10 mouse cellular contexts compared by ENCODE assay signal in the genomic region with DNA sequence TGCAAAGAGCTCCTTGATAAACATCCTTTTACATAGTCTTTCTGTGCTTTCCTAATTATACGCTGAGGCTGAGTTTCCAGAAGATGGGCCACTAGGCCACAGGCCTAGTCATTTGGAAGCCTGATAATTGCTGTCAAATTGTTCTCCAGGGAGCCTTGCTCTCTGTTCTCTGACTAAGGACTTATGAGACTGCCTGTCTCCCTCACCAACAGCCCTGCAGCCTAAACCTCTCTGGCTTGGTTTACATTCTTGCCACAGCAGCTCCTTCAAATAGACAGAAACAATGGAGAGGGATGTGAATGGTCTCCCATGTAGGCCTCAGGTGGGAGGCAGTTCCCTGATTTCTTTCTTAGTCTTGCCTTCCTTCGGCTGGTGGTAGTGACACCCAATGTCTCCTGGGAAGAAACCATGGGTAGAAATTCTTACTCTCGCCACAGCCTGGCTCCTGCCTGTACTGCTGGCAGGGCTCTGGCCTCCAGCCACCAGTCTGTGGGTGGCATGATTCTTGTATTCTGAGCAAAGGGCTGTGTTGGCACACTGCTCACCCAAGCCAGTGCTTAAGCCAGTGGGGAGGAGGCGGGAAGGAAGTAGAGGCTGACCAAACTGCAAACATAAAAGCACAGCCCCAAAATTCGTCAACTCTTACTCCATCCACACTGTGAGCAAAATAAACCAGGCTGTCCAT.
DNase-seq lines count a peak whose midpoint lies in the region; ATAC-seq and TF ChIP-seq lines count a peak whose summit lies in the region.
"Had no signal": no experiment of that assay in that cellular context is flagged by ENCODE, and none has a peak within 500 bp of the region (broad histone marks: within the 10 kb centered on the region; RNA-seq: fewer than 3 reads in every experiment).

No protein-coding gene starts in this region.

- H3K36me3 ChIP-seq in hindbrain, embryonic 11.5 days (ENCODE audit: control insufficient read depth, insufficient read depth, low read length): no peaks in the 10 kb centered on the region
- no peaks in the 10 kb centered on the region for H3K36me3 ChIP-seq in hindbrain, embryonic 10.5 days
- no peaks in the 10 kb centered on the region for H3K36me3 ChIP-seq in forebrain, embryonic 14.5 days (ENCODE audit: control insufficient read depth, insufficient read depth, low read length)
- no peaks in the 10 kb centered on the region for H3K36me3 ChIP-seq in liver, embryonic 11.5 days (ENCODE audit: control insufficient read depth, insufficient read depth, low read length)
- H3K36me3 ChIP-seq: embryonic facial prominence, embryonic 13.5 days; liver, embryonic 15.5 days had no signal

- no peak overlapping the region for H3K27ac ChIP-seq in hindbrain, embryonic 11.5 days (ENCODE audit: low read depth, low read length)
- no peak overlapping the region for H3K27ac ChIP-seq in hindbrain, embryonic 10.5 days
- H3K27ac ChIP-seq in forebrain, embryonic 14.5 days (ENCODE audit: low read depth, low read length): no peak overlapping the region
- peak overlapping the region; percentile 20; the same call in 1 of the 2 replicates for H3K27ac ChIP-seq in olfactory bulb, adult 2 months (ENCODE audit: insufficient read depth, low read depth, low read length)
- no peak overlapping the region for H3K27ac ChIP-seq in liver, embryonic 11.5 days (ENCODE audit: low read depth, low read length)
- H3K27ac ChIP-seq: embryonic facial prominence, embryonic 13.5 days; liver, embryonic 15.5 days had no signal

- 0 out of 2 replicates have a peak, but pooled peaks have one; percentile 38 for ATAC-seq in hindbrain, embryonic 11.5 days (ENCODE audit: low FRiP score)
- ATAC-seq in forebrain, embryonic 14.5 days: peak; percentile 92
- ATAC-seq in liver, embryonic 11.5 days (replicated peaks; ENCODE audit: low FRiP score): no peak

- H3K4me2 ChIP-seq in hindbrain, embryonic 11.5 days (replicated peaks; ENCODE audit: low read depth, low read length): no peak overlapping the region
- H3K4me2 ChIP-seq in forebrain, embryonic 14.5 days (ENCODE audit: low read length): no peak overlapping the region
- H3K4me2 ChIP-seq in liver, embryonic 11.5 days: no peak overlapping the region
- H3K4me2 ChIP-seq: embryonic facial prominence, embryonic 13.5 days; liver, embryonic 15.5 days had no signal

- no peak for TF ChIP-seq POLR2A in olfactory bulb, adult 2 months (IDR thresholded peaks at IDR 0.05; ENCODE audit: insufficient read depth, low read depth, low read length)

- 88% methylated on average over 5 of the region's 5 CpGs for WGBS in hindbrain, embryonic 11.5 days
- WGBS in hindbrain, embryonic 10.5 days: 81% methylated on average over 5 of the region's 5 CpGs
- WGBS in forebrain, embryonic 14.5 days: 41% methylated on average over 5 of the region's 5 CpGs
- 48% methylated on average over 5 of the region's 5 CpGs for WGBS in olfactory bulb, adult 2 months
- WGBS in liver, embryonic 11.5 days: 77% methylated on average over 5 of the region's 5 CpGs

- no peaks in the 10 kb centered on the region for H3K27me3 ChIP-seq in hindbrain, embryonic 11.5 days (ENCODE audit: control insufficient read depth, insufficient read depth, low read length)
- no peaks in the 10 kb centered on the region for H3K27me3 ChIP-seq in hindbrain, embryonic 10.5 days (ENCODE audit: insufficient read depth, poor library complexity, severe bottlenecking)
- no peaks in the 10 kb centered on the region for H3K27me3 ChIP-seq in forebrain, embryonic 14.5 days (replicated peaks; ENCODE audit: control insufficient read depth, insufficient read depth, low read length)
- no peaks in the 10 kb centered on the region for H3K27me3 ChIP-seq in liver, embryonic 11.5 days (replicated peaks; ENCODE audit: control insufficient read depth, insufficient read depth, low read length)
- H3K27me3 ChIP-seq: embryonic facial prominence, embryonic 13.5 days; liver, embryonic 15.5 days had no signal

- no peaks in the 10 kb centered on the region for H3K9me3 ChIP-seq in hindbrain, embryonic 11.5 days (ENCODE audit: control insufficient read depth, low read length)
- H3K9me3 ChIP-seq in hindbrain, embryonic 10.5 days: peaks cover 3% of the 10 kb centered on the region
- no peaks in the 10 kb centered on the region for H3K9me3 ChIP-seq in forebrain, embryonic 14.5 days (replicated peaks; ENCODE audit: control insufficient read depth, low read length)
- no peaks in the 10 kb centered on the region for H3K9me3 ChIP-seq in liver, embryonic 11.5 days (ENCODE audit: control insufficient read depth, low read length)
- H3K9me3 ChIP-seq: embryonic facial prominence, embryonic 13.5 days; liver, embryonic 15.5 days had no signal

- DNase-seq in hindbrain, embryonic 11.5 days (ENCODE audit: low spot score): no peak
- DNase-seq in hindbrain, embryonic 10.5 days (ENCODE audit: low spot score): no peak
- DNase-seq in adrenal gland, adult 8-10 months: peak; percentile 24
- DNase-seq in forebrain, embryonic 14.5 days (ENCODE audit: low spot score): peak; percentile 78
- DNase-seq in layer of hippocampus, adult 9-11 months: peak; percentile 79
- no peak for DNase-seq in liver, embryonic 11.5 days (ENCODE audit: low spot score)
- no peak for DNase-seq in thymus, postnatal 36 days

- H3K9ac ChIP-seq in hindbrain, embryonic 11.5 days (ENCODE audit: low read depth, low read length): no peak overlapping the region
- no peak overlapping the region for H3K9ac ChIP-seq in forebrain, embryonic 14.5 days (ENCODE audit: low read length)
- H3K9ac ChIP-seq in liver, embryonic 11.5 days (ENCODE audit: low read depth, low read length): no peak overlapping the region
- H3K9ac ChIP-seq: embryonic facial prominence, embryonic 13.5 days; liver, embryonic 15.5 days had no signal

- no peaks in the 10 kb centered on the region for H3K4me1 ChIP-seq in hindbrain, embryonic 11.5 days (replicated peaks; ENCODE audit: control insufficient read depth, insufficient read depth, low read length)
- H3K4me1 ChIP-seq in hindbrain, embryonic 10.5 days (replicated peaks): no peaks in the 10 kb centered on the region
- peaks cover 6% of the 10 kb centered on the region; the same call in 1 of the 2 replicates for H3K4me1 ChIP-seq in forebrain, embryonic 14.5 days (ENCODE audit: control insufficient read depth, insufficient read depth, low read length)
- H3K4me1 ChIP-seq in olfactory bulb, adult 2 months (ENCODE audit: control insufficient read depth, insufficient read depth, low read length): peaks cover 4% of the 10 kb centered on the region; the same call in 1 of the 2 replicates
- H3K4me1 ChIP-seq in liver, embryonic 11.5 days (replicated peaks; ENCODE audit: control insufficient read depth, insufficient read depth, low read length): no peaks in the 10 kb centered on the region
- H3K4me1 ChIP-seq: liver, embryonic 15.5 days had no signal

- H3K4me3 ChIP-seq in hindbrain, embryonic 11.5 days (ENCODE audit: low read depth, low read length): no peak overlapping the region
- H3K4me3 ChIP-seq in hindbrain, embryonic 10.5 days: no peak overlapping the region
- H3K4me3 ChIP-seq in forebrain, embryonic 14.5 days (ENCODE audit: low read depth, low read length): no peak overlapping the region
- H3K4me3 ChIP-seq in olfactory bulb, adult 2 months (ENCODE audit: insufficient read depth, low read depth, low read length): no peak overlapping the region
- H3K4me3 ChIP-seq in liver, embryonic 11.5 days (ENCODE audit: low read depth, low read length): no peak overlapping the region
- H3K4me3 ChIP-seq: embryonic facial prominence, embryonic 13.5 days; liver, embryonic 15.5 days had no signal

- no peak for TF ChIP-seq CTCF in olfactory bulb, adult 2 months (IDR thresholded peaks at IDR 0.05; ENCODE audit: insufficient read depth, low read depth, low read length)

Comparison
In these comparisons a context has a peak if more than half of its experiments do, and no peak if none do; other contexts are left out.
1. DNase-seq: peak in adrenal gland, adult 8-10 months (single experiment), forebrain, embryonic 14.5 days (single experiment) and layer of hippocampus, adult 9-11 months (single experiment); none in hindbrain, embryonic 11.5 days (single experiment), hindbrain, embryonic 10.5 days (single experiment), liver, embryonic 11.5 days (single experiment) and thymus, postnatal 36 days (0 of 2).